Comparison of ENCODE assay signal across 18 mouse cellular contexts in genomic region chr2:84761840-84762239, GRCm38 (mm10).
"Had no signal": no experiment of that assay in that cellular context is flagged by ENCODE, and none has a peak within 500 bp of the region (broad histone marks: within the 10 kb centered on the region; RNA-seq: fewer than 3 reads in every experiment).

No protein-coding gene starts in this region.

- H3K36me3 ChIP-seq: intestine, embryonic 15.5 days; kidney, embryonic 15.5 days; limb, embryonic 12.5 days; limb, embryonic 15.5 days; liver, embryonic 15.5 days had no signal

- ATAC-seq: intestine, embryonic 15.5 days had no signal

- H3K27ac ChIP-seq: intestine, embryonic 15.5 days; kidney, embryonic 15.5 days; limb, embryonic 12.5 days; limb, embryonic 15.5 days; liver, embryonic 15.5 days; stomach, postnatal 0 days had no signal

- H3K9me3 ChIP-seq: intestine, embryonic 15.5 days; kidney, embryonic 15.5 days; limb, embryonic 12.5 days; limb, embryonic 15.5 days; liver, embryonic 15.5 days had no signal

- H3K9ac ChIP-seq: intestine, embryonic 15.5 days; kidney, embryonic 15.5 days; limb, embryonic 12.5 days; limb, embryonic 15.5 days; liver, embryonic 15.5 days; lung, embryonic 14.5 days had no signal

- H3K4me3 ChIP-seq: intestine, embryonic 15.5 days; kidney, embryonic 15.5 days; limb, embryonic 12.5 days; limb, embryonic 15.5 days; liver, embryonic 15.5 days had no signal

- H3K4me1 ChIP-seq: intestine, embryonic 15.5 days; kidney, embryonic 15.5 days; limb, embryonic 12.5 days; limb, embryonic 15.5 days had no signal

- DNase-seq: kidney, adult 11 months; kidney, postnatal 10 days; kidney, postnatal 36 days; left cerebral cortex, postnatal 4 days; lung, embryonic 14.5 days; lung, postnatal 10 days; lung, postnatal 4 days; midbrain, embryonic 14.5 days; thymus, adult 2 months; thymus, postnatal 14 days; thymus, postnatal 4 days had no signal

- H3K27me3 ChIP-seq: intestine, embryonic 15.5 days; kidney, embryonic 15.5 days; limb, embryonic 12.5 days; limb, embryonic 15.5 days had no signal

- H3K4me2 ChIP-seq: intestine, embryonic 15.5 days; kidney, embryonic 15.5 days; limb, embryonic 12.5 days; limb, embryonic 15.5 days; liver, embryonic 15.5 days; lung, embryonic 14.5 days; midbrain, embryonic 11.5 days had no signal
